Mouse (Mus musculus) c-Kit-positive CD71-positive TER-119-negative erythroid progenitor cells, embryonic 14.5 days (primary cell): ENCODE measurements around the gene Gmppa.

ENCODE experiments used
- DNase-seq: peaks from one replicate; pipeline ENCODE4 v3.0.0-alpha.2; 2013; ENCODE audit warnings: low read depth

Gmppa gene

DNA sequence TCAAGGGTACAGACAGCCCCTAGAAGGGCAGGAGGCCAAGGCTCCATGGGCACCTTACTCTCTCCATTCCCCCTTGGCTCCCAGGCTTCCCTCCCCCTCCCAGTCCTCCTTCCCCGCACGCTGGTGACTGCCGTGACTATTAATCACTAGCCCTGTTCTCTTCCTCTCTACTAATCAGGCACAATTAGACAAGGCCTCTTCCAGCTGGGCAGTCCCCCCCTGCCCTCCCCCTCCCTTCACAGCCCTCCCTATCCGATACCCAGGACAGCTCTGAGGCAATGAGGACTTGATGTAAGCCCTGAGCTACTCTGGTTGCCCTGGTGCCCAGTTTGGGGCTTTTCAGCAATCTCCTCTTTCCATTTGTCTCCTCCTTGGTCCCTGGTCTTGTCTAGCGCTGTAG lies 20.2 kb downstream of the Gmppa start:
- DNase-seq: no peak

DNA sequence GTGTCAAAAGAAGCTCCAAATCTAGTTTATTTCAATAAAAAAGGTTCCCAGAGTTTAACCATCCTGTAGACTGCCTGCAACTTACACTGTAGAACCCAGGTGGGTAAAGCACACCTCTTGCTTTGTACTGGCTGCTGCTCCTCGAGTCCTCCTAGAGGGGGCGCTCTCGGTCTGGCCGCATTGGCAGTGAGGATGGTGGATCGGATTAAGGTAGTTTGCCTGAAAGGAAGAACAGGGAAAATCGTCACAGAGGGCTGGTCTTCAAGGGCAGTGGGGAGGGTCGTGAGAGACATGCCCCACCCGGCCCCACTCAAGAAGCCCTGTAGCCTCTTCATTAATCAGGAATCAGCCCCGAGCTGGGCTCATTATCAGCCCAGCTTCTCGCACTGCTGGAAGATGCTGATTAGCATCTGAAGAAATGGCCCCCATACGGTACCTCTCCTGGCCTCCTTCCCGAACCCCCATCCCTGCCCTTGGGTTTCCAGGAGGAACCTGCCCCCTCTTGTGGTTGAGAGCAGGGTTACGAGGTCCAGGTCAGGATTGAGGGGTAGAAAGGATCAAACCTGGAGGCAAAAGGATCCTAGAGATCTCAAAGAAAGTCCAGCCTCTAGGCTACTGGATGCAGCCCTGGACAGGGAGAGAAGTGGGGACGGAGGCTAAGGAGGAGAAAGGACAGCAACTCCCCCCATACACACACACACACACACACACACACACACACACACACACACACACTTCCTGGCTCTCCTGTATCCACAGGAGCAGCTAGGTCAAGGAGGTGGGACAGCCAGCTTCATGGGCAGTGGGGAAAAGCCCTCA lies 21.2 kb downstream of the Gmppa start:
- no peak for DNase-seq

DNA sequence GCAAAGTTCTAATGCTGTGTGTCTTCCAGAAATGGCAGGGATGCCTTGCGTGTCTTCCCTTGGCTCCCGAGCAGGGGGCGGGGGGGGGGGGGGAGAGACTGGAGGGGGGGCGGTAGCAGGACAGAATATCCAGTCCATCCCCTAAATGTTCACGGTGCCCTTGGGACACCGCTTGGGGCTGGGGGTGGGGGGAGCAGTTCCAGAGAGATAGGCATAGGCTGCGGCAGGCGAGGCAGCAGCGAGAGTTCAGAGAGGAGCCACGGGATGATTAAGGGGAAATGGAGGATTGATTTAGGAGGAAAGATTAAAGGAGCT lies 21.9 kb downstream of the Gmppa start:
- DNase-seq: no peak

DNA sequence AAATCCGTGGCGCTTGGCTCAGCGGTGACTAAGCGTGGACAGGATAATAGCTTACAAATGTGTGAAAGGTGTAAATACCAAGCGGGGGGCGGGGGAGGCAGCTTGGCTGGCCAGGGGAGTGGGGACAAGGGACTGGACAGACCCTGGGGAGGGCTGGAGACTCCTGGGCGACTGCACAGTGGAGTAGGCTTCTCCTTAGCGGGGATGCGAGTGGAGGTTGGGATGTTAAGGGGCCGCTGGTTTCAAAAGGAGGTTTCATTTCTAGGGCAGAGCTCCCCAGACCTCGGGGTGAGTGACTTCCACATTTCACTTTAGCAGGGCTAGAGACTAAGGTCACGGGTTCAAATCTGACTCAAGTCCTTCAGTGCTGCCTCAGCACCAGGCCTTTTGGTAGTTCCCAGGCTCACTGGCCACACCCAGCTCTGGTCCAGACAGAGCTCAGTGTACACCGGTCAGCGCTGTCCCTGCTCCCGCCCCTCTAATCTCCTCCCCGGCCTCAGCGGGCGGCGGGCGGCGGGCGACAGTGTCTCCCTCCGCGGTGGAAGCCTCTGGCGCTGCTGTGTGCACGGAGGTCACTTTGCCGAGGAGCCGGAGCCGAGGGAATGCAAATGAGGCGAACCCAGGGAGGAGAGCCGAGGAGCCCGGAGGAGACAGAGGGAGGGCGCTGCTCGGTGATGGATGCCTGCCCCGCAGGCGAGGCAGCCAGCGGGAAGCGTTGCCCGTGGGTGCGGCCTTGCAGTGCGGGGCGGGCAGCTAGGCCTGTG lies 22.5 kb downstream of the Gmppa start:
- DNase-seq: no peak

DNA sequence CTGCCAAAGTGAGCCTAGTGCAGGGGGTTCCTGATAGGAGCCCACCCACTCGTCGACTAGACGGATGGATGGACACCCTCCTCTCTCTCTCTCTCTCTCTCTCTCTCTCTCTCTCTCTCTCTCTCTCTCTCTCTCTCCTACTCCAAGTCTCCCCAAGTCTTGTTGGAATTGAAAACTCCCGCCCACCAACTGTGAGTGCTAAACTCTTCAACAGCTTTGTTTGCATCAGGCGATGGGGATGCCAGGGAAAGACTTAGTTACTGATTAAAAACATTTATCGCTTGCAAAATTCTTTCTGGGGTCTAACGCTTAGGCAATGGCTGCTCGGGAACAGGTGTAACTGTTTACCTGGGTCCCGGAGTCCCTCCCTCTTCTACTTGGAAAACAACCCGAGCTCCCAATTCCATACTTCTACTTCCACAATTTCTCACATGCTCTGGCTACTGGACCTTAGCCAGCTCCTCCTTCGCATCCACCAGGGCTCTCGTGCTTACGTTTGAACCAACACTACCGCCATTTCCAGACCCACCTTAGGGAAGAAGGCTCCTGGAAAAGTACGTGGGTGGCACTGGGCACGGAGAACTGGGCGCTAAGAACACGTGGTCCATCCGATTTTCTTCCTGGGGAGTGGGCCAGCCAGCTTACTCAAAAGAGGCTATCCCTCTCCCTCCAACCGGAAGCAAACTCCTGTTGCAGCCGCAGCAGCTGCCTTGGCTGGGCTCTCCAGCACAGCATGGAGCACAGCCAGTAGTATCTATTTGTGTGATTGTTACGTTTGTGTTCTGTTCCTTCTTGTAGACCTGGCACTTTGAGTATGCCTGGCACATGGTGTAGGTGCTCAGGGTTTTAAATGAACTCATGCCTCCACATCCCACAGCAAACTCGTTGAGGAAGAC lies 23.3 kb downstream of the Gmppa start:
- DNase-seq: no peak

DNA sequence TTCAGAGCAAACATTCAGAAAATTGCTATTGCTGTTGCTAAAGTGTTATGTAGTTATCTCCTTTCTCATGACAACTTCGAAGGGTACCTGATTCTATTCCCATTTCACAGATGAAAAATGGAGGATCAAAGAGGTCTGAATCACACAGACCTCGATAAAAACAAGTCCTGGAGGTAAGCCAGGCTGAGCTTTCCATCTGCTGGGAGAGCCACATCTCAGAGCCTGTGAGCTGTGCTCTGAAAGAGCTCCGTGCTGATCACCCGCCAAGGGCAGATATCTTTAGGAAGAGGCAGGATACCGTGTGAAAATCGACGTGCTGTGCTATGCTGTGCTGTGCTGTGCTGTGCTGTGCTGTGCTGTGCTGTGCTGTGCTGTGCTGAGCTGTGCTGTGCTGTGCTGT lies 24.6 kb downstream of the Gmppa start:
- DNase-seq: no peak

DNA sequence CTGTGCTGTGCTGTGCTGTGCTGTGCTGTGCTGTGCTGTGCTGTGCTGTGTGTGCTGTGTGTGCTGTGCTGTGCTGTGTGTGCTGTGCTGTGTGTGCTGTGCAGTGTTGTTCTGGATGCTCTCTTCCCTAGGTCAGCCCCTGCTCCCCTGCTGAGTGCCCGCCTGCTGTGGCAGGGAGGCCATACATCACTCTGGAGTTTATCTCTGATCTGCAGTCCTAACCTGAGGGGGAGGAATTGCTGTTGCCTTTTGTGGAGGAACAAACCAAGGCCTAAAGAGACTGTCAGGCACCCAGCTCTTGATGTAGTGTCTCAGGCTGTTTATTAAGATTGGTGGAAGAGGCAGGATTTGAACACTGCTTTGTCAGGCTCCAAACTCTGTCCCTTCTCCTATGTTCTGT lies 26.9 kb downstream of the Gmppa start:
- no peak for DNase-seq

DNA sequence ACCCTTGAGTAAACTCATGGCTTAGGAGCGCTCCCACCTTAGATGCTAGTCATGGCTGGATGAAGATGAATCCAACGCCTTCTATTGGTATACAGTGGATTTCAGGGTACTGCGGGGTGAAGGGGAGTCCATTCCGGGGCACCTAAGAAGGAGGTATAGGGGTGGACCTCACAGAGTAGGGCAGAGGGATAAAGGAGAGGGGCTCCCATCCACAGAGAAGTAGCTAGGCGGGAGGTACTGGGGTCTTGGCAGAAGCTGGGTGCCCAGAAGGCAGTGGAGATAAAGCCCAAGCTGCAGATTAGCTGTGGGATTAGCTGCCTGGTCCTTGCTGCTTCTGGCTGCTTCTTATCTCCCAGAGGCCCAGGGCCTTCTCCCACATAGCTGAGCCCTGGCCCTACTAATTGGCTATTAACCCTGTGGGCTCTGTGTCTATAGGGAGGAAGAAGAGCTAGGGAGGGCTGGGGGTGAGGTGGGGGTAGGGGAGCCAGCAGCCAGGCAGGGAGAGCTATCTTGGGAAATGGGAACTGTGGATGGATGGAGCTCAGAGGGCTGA lies 28.0 kb downstream of the Gmppa start:
- no peak for DNase-seq

DNA sequence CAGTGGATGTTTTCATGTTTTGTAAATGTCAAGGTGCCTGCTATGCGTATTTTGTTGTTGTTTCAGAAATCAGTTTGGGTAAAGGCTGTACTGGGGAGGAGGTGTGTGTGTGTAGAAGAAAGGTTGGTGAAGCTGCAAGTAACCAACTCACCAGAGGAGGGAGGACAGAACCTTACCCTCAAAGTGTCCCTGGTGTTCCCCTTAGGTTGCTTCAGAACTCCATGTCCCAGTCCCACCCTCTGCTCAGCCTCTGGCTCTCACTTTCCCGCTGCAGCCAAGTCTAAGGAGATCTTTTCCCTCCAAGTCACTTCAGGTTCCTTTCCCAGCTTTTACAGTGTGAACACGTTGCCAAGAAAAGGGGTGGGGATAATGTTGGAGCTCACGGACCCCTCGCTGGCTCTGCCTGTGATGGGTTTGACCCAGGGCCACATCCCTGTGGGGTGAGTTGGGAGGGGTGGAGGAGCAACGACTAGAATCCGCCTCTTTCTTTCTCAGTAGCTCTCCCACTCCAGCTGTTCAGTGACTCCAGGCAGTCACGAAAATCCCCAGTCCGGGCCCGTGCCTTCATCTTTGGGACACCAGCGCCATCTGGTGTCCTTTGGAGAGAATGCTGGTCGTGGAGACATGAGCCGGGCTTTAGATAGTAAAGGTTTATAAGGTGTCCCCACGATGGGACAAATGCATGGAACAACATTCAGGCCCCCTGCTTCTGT lies 31.6 kb downstream of the Gmppa start:
- peak; percentile 78 for DNase-seq

DNA sequence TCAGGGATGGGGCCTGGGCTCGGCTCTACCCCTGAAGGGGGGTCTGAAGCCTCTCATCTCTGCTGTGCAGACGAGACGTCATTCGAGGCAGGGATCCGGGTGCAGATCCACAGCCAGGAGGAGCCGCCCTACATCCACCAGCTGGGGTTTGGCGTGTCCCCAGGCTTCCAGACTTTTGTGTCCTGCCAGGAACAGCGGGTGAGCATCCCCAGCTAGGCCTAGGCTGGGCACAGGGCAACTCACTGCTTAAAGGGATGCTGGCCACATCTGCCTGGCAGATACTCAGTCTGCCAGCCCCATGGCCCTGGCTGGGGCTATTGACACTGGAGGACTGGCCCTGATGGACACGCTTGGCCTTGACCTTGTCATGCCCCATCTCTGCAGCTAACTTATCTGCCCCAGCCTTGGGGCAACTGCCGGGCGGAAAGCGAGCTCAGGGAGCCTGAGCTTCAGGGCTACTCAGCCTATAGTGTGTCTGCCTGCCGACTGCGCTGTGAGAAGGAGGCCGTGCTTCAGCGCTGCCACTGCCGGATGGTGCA lies 33.6 kb downstream of the Gmppa start:
- DNase-seq: no peak

DNA sequence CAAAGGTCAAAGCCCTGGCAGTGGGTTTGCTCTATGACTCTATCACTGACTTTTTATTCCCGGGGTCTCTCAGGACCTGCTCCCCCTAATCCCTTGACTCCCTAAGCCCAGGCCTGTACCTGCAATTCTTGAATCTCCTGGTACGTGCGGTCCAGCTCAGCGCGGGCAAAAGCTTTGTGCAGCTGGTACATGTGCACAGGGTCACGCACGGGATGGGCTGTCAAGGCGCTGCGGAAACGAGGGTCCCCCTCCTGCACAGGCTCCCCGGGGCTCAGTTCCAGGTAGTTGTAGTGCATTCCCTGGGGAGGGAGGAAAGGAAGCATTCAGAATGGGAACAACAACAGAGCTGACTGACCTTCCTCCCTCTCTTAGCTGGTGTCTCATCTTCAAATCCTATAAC lies 40.7 kb downstream of the Gmppa start:
- DNase-seq: no peak

DNA sequence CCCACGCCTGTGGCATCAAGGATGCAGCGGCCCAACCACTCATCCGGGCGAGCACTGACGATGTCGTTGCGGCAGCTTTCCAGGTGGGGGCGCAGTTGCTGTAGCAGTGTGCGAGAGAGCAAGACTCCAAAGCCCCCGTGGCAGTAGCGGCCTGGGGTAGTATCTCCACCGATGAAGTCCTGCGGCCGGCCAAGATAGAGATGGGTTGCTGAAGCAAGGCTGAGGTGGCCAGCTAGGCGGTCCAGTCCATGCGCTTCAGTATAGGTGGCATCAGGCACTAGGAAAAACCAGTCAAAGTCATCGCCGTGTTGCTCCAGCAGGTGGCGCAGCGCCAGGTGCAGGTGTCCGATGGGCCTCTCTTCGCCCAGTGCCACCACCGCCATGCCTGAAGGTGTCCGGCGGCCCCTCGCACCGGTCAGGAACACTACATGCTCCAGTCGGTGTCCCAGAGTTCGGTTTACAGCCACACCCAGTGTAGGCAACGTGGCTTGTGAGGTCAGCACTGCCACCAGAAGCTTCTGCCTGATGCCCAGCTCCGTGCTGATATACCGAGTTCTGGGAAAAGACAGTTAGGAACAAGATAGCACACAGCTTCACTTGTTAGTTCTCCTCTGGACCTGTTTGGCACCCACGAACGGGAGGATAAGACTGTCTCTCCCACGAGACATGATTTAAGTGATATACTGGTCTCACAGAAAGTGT lies 41.7 kb downstream of the Gmppa start:
- DNase-seq: peak; percentile 58

DNA sequence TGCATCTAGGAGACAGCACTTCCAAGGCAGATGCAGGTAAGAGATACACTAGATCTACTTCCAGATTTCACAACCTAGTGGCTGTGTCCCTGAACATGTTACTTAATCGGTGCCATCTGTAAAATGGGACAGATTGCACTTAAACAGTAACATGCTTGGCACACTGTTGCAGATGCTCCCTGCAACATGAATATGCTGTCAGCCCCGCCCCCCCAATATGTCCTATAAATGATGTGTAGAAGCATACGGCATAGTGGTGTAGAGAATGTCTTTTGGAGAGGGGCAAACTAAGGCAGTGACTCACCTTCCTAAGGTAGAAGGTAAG lies 42.2 kb downstream of the Gmppa start:
- peak; percentile 43 for DNase-seq

DNA sequence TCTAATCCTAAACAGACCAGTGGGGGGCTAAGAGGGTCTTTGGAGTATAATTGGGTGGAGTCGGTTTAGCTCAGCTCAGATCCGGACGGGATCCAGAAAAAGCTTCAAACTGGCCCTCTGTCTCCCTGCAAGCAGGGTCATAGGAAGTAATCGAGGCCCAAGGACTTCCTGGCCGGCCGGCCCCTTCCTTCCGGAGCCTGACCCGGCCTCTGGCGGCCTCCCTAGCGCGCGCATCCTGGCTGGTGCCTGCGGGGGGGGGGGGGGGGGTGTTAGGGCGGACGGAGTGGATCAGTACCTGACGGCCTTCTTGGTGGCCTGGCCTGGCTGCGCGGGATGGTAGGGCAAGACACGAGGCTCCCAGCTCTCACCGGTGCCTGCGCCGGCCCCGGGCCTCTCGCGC lies 42.8 kb downstream of the Gmppa start:
- DNase-seq: no peak

DNA sequence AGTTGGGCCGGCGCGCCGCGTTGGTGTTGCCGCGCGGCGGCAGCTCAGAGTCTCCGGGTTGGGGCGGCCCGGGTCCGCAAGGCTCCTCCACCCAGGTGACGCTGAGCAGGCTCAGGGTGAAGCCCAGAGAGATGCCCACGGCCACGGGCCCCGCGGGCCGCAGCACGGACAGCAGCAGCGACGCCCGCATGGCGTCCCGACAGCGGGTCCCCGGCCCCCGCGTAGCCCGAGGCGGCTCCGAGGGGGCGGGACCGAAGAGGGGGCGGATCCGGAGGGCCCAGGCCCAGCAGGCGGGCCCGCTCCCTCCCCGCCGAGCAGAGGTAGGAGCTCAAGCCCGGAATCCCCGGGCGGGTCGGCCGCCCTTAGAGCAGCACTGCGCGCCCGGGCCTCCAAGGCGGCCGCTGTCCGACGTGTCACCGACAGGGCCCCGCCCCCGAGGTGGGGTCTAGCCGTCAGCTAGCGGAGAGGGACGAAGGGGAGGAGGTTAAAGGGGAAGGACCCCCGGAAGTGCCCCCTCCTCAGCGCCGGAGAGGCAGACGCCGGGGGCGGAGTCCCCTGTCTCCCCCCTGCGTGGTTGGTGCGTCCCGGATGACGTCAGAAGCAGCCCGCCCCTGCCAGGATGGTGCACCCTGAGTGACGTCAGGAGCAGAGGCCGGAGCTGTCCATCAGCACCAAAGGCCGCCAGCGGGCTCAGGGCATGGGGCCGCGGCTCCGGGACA lies 43.3 kb downstream of the Gmppa start, which contains the start of the genes Chpf and Tmem198:
Gene Chpf (minus strand): TSS at position 392 of the 719 bp plus-strand sequence.
Gene Tmem198 (plus strand): TSS at position 617 of the 719 bp plus-strand sequence.
- DNase-seq: peak; percentile 88

DNA sequence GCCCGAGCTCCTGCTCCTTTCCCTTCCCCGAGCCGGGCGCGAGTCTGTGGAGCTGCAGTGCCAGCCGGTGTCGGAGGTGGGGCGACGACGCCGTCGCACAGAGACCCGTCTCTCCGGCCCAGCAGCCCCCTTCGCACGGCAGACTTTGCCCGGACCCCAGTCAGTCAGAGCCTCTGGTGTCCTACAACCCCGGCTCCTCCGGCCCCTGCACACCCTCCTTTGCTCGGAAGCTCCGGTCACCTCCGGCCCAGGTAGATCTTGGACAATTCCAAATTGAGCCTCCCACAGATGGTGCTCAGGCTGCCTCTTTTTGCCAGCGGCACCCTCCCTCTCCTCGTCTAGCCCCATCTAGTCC lies 43.9 kb downstream of the Gmppa start:
- DNase-seq: no peak

DNA sequence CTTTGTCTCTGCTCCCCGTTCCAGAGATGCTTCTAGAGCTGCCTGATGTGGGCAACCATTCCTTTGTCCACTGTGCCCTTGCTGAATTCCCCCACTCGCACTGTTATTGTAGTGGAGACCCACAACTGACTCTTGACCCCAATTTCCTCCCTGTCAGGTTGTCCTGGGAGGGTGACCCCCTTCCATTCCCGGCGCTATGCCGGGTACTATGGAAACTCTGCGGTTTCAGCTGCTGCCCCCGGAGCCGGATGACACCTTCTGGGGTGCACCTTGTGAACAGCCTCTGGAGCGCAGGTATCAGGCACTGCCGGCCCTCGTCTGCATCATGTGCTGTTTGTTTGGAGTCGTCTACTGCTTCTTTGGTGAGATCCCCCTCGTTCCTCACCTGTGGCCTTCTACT lies 44.3 kb downstream of the Gmppa start:
- no peak for DNase-seq

DNA sequence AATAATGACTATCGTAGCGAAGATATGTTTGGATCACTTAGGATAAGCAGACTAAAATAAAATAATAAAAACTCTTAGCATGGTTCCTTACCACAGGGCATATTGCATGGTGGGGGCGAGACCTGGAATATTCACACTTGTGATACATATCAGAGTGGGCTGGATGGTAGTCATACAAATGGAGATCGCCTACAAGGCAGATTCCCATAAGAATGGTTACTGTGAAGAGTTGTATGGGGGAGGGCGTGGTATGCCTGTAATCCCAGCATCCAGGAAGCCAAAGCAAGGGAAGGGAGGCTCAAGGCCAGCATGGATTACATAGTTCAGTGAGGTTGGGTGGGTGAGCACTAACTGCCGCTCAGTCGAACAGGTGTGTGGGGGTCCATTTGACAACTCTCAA lies 45.0 kb downstream of the Gmppa start:
- no peak for DNase-seq

DNA sequence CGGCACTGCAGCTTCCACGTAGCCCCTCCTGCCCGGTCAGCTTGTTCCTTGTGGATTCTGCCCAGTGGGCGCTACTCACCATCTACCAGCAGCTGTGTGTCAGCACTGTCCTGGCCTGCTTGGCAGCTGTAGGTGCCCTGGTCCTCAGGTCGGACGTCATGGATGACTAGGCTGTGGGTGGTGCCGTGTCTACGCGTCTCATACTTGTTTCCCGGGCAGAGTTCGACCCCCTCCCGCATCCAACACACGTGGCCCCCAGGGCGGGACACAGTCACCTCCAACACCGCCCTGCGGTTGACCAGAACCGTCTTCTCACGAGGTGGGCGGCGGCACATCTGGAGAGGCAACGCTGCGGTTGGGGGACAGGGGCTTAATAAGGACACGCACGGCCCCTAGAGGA lies 50.8 kb downstream of the Gmppa start:
- no peak for DNase-seq

DNA sequence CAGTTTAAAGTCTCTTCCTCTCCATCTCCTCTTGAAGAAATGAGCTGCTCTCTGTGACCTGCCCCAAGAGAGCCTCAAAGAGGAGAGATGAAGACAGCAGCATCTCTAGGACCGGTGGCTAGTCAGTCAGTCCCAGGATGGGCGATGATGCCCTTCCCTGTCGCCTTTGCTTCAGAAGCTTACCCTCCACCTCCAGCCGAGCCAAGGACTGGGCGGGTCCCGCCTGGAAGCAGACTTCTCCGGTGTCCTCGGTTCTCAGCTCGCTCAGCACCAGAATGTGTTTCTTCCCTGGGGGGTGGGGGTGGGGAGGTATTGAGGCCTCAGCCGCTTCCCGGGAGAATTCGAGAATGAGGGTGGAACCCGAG lies 51.3 kb downstream of the Gmppa start:
- no peak for DNase-seq
